Mouse (Mus musculus) heart, embryonic 13.5 days (tissue): ENCODE data around the gene Gm28845. TPM values are rescaled to one million over a fixed set of nuclear protein-coding genes. Genes with fewer than 3 reads are reported as not detected.
"Not testable (repeated sequence)": the region's sequence is repeated elsewhere in the genome, so short reads cannot be mapped to it uniquely, and the experiment has no call there.

Source experiments
- ATAC-seq: fragments of 200-750 bp; cut with Nextera tagmentation; 2 replicates; pipeline ENCODE4 v1.8.0; 2017; ENCODE audit warnings: moderate TSS enrichment; ENCODE audit not compliant: insufficient number of reproducible peaks, low FRiP score, low TSS enrichment; ENCODE audit errors: extremely low read depth
- H3K27ac ChIP-seq: fragments of 300-500 bp; sonication (generic); replicated peaks from 2 replicates; pipeline ENCODE4 v1.5.1; 2015; ENCODE audit warnings: moderate library complexity, mild to moderate bottlenecking, inconsistent platforms
- H3K27me3 ChIP-seq: fragments of 300-500 bp; sonication (generic); replicated peaks from 2 replicates; pipeline ENCODE4 v1.6.1; 2015; ENCODE audit warnings: mild to moderate bottlenecking, inconsistent platforms
- H3K36me3 ChIP-seq: fragments of 300-500 bp; sonication (generic); 2 replicates; pipeline ENCODE4 v1.6.1; 2015; ENCODE audit warnings: mild to moderate bottlenecking, inconsistent platforms
- H3K4me1 ChIP-seq: fragments of 300-500 bp; sonication (generic); 2 replicates; pipeline ENCODE4 v1.6.1; 2015; ENCODE audit warnings: inconsistent platforms
- H3K4me2 ChIP-seq: fragments of 300-500 bp; sonication (generic); 2 replicates; pipeline ENCODE4 v1.6.1; 2015; ENCODE audit warnings: inconsistent platforms, mild to moderate bottlenecking, moderate library complexity
- H3K4me3 ChIP-seq: fragments of 300-500 bp; sonication (generic); 2 replicates; pipeline ENCODE4 v1.5.1; 2015; ENCODE audit warnings: moderate library complexity, mild to moderate bottlenecking, inconsistent platforms
- H3K9ac ChIP-seq: fragments of 300-500 bp; sonication (generic); 2 replicates; pipeline ENCODE4 v1.6.1; 2015; ENCODE audit warnings: inconsistent platforms, mild to moderate bottlenecking, moderate library complexity
- H3K9me3 ChIP-seq: fragments of 300-500 bp; sonication (generic); 2 replicates; pipeline ENCODE4 v1.6.1; 2016; ENCODE audit warnings: inconsistent platforms
- WGBS: fragments of 180-500 bp; shearing (Covaris S2); methylation state at CpG from one replicate; pipeline ENCODE4 v1.1.7; 2015; ENCODE audit warnings: mixed read lengths; 5-methylcytosine and 5-hydroxymethylcytosine counted together
- polyA plus RNA-seq: library from polyadenylated mRNA; unstranded; fragments of >200 nt; fragmentation: Nextera tagmentation; extraction: Ambion mirVana; gene quantifications from 2 replicates; pipeline ENCODE4 v1.2.1, GENCODE M21; 2015

Gm28845 gene
- polyA plus RNA-seq, 1 experiment from 2014 or later = not detected

- WGBS = 57% methylated on average over 7 of the region's 7 CpGs
- H3K27ac ChIP-seq = no peak overlapping the region
- peaks cover 7% of the 10 kb centered on the region for H3K4me1 ChIP-seq
- ATAC-seq = no peak
- H3K4me2 ChIP-seq = no peak overlapping the region
- no peak overlapping the region for H3K4me3 ChIP-seq
- no peaks in the 10 kb centered on the region for H3K9me3 ChIP-seq
- no peaks in the 10 kb centered on the region for H3K27me3 ChIP-seq
- no peaks in the 10 kb centered on the region for H3K36me3 ChIP-seq
- no peak overlapping the region for H3K9ac ChIP-seq
Measured at GRCm38 (mm10) chr1:65051696-65052095, 67.7 kb downstream of the Gm28845 start.

GRCm38 (mm10) chr1:65050952-65051351 is 68.4 kb downstream of the Gm28845 start, which contains the start of gene Cryge:
Gene Cryge (minus strand): TSS chr1:65051149.
- WGBS = 83% methylated on average over 8 of the region's 12 CpGs
- H3K27ac ChIP-seq, H3K36me3 ChIP-seq, H3K4me3 ChIP-seq, H3K4me2 ChIP-seq, H3K9me3 ChIP-seq, ATAC-seq, H3K4me1 ChIP-seq, H3K9ac ChIP-seq, H3K27me3 ChIP-seq: not testable (repeated sequence)

Other genes starting within 250 kb of the Gm28845 start
- 6.4 and 6.9 TPM in 2 replicates for gene Plekhm3, start 162.7 kb downstream of the Gm28845 start, polyA plus RNA-seq
- gene Akr1cl, start 86.8 kb downstream of the Gm28845 start, polyA plus RNA-seq = 0.33 and 0.46 TPM in 2 replicates
- gene Cryge, start 68.4 kb downstream of the Gm28845 start, polyA plus RNA-seq = not detected in 2 replicates
- not detected in 2 replicates for gene Crygd, start 56.1 kb downstream of the Gm28845 start, polyA plus RNA-seq
- not detected in 2 replicates for gene Crygc, start 45.9 kb downstream of the Gm28845 start, polyA plus RNA-seq
- 0.83 and 1.1 TPM in 2 replicates for gene Crygb, start 37.3 kb downstream of the Gm28845 start, polyA plus RNA-seq
- gene Cryga, start 16.2 kb downstream of the Gm28845 start, polyA plus RNA-seq = not detected in 2 replicates
- 0.16 and 0.29 TPM in 2 replicates for gene D630023F18Rik, start 3.7 kb upstream of the Gm28845 start, polyA plus RNA-seq
- 62.0 and 64.2 TPM in 2 replicates for gene Idh1, start 66.9 kb upstream of the Gm28845 start, polyA plus RNA-seq
- 5.0 and 5.8 TPM in 2 replicates for gene Pikfyve, start 67.1 kb upstream of the Gm28845 start, polyA plus RNA-seq
- gene Pth2r, start 162.5 kb upstream of the Gm28845 start, polyA plus RNA-seq = not detected in 2 replicates